Mouse (Mus musculus) fat pad, adult 2 months (tissue): ENCODE results near the gene Tmem179b.
"Not testable (repeated sequence)": the region's sequence is repeated elsewhere in the genome, so short reads cannot be mapped to it uniquely, and the experiment has no call there.

Experiments
- DNase-seq: peaks from one replicate; pipeline ENCODE4 v3.0.0-alpha.2; 2011; ENCODE audit warnings: low read depth, low spot score; ENCODE audit errors: extremely low read depth

Gene Tmem179b

DNA sequence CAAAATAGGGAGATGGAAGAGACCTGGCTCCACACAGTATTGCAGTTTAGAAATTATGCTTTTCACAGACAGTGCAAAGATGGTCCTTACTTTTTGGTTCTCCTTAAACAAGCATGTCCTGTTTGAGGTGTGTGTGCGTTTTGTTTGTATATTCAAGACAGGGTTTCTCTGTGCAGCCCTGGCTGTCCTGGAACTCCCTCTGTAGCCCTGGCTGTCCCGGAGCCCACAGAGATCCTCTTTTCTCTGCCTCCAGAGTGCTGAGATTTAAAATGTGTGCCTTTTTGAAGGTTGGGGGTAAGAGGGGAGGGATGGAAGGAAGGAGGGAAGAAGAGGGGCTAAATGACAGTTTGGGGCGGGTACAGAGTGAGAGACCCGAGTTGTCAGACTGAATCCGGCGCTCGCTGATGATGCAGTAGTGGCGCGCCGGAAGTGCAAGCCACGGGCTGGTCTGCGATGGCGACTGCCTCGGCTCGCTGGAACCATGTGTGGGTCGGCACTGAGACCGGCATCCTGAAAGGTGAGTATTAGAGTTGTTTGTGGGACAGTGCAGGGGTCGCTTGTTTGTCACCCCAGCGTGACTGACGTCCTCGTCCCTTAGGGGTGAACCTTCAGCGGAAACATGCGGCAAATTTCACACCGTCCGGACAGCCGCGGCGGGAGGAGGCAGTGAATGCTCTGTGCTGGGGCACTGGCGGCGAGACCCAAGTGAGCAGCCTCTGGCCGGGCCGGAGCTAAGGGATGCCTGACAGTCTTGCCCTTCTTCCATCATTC, 38.7 kb downstream of the Tmem179b start, which contains the start of gene Wdr74:
Wdr74 (plus strand) TSS at position 439 of the 771 bp plus-strand sequence.
- no peak for DNase-seq

- DNase-seq = no peak
Measured at GRCm38 (mm10) chr19:8734334-8734733, 39.9 kb downstream of the Tmem179b start.

GRCm38 (mm10) chr19:8728335-8729099, 45.8 kb downstream of the Tmem179b start:
- DNase-seq = not testable (repeated sequence)

- DNase-seq = no peak
Measured at GRCm38 (mm10) chr19:8727495-8728114, 46.7 kb downstream of the Tmem179b start.

- DNase-seq = no peak
Measured at GRCm38 (mm10) chr19:8726609-8727390, 47.5 kb downstream of the Tmem179b start.

GRCm38 (mm10) chr19:8725081-8725613, 49.1 kb downstream of the Tmem179b start:
- DNase-seq = no peak

- no peak for DNase-seq
Measured at GRCm38 (mm10) chr19:8724392-8724791, 49.9 kb downstream of the Tmem179b start.

- no peak for DNase-seq
Measured at GRCm38 (mm10) chr19:8723574-8724346, 50.5 kb downstream of the Tmem179b start.

- peak; percentile 93 for DNase-seq
Measured at GRCm38 (mm10) chr19:8722907-8723573, 51.2 kb downstream of the Tmem179b start, which contains the start of gene Slc3a2. TSS of gene Slc3a2 (minus strand) at chr19:8723369.

DNA sequence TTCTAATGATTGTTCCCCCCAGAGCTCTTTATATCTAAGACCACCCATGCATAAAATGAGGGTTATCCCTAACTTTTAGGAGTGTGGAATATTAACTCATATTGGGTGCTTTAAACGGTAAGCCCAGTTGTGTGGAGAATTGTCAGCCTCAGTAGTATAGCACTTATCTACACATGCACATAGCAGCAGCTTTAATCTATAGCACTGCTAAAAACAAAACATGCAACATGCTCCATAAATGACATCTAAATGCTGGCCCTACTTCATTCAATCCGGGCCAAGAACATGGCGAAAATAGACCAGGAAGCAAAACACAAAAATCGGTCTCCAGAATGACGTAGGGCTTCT, 51.7 kb downstream of the Tmem179b start:
- no peak for DNase-seq
